Mouse (Mus musculus) urinary bladder, postnatal 10 days (tissue): ENCODE measurements around the gene Usp43.

Source experiments
- DNase-seq: peaks from one replicate; pipeline ENCODE4 v3.0.0; 2022; ENCODE audit warnings: low spot score

Gene Usp43

GRCm38 (mm10) chr11:67806832-67807597 is 114.9 kb downstream of the Usp43 start:
- no peak for DNase-seq

- DNase-seq = no peak
These were observed 116.4 kb downstream of the Usp43 start for GRCm38 (mm10) chr11:67805538-67805937.
